13 mouse cellular contexts compared by ENCODE assay signal in genomic region chr8:105702731-105703415, GRCm38 (mm10). TPM values are rescaled to one million over a fixed set of nuclear protein-coding genes. Genes with fewer than 3 reads are reported as not detected.
A peak's percentile ranks its signal among the peaks of the same experiment; 100 is the strongest.
DNase-seq lines count a peak whose midpoint lies in the region; ATAC-seq and TF ChIP-seq lines count a peak whose summit lies in the region.
"Had no signal": no experiment of that assay in that cellular context is flagged by ENCODE, and none has a peak within 500 bp of the region (broad histone marks: within the 10 kb centered on the region; RNA-seq: fewer than 3 reads in every experiment).

No protein-coding gene starts in this region.

- no peak for ATAC-seq in forebrain, embryonic 11.5 days (replicated peaks; ENCODE audit: low FRiP score)
- no peak for ATAC-seq in midbrain, embryonic 13.5 days
- no peak for ATAC-seq in midbrain, embryonic 14.5 days (ENCODE audit: low FRiP score, low TSS enrichment)
- ATAC-seq in neural tube, embryonic 15.5 days (ENCODE audit: low FRiP score) = no peak
- ATAC-seq: lung, postnatal 0 days had no signal

- TF ChIP-seq CTCF in cortical plate, adult 2 months (IDR thresholded peaks at IDR 0.05; ENCODE audit: extremely low read depth, insufficient read depth, low read length) = no peak

- no peak overlapping the region for H3K27ac ChIP-seq in forebrain, embryonic 10.5 days
- no peak overlapping the region for H3K27ac ChIP-seq in forebrain, embryonic 11.5 days (ENCODE audit: low read depth, low read length)
- H3K27ac ChIP-seq in midbrain, embryonic 13.5 days = no peak overlapping the region
- H3K27ac ChIP-seq in midbrain, embryonic 14.5 days (replicated peaks; ENCODE audit: low read depth, low read length) = no peak overlapping the region
- no peak overlapping the region for H3K27ac ChIP-seq in cortical plate, adult 2 months (ENCODE audit: insufficient read depth, low read length)
- H3K27ac ChIP-seq in neural tube, embryonic 15.5 days (replicated peaks) = no peak overlapping the region

- intact Hi-C loops in gastrocnemius, postnatal 36 days (cut with DNase I) = no loop called here

- H3K9me3 ChIP-seq in forebrain, embryonic 10.5 days = no peaks in the 10 kb centered on the region
- no peaks in the 10 kb centered on the region for H3K9me3 ChIP-seq in forebrain, embryonic 11.5 days (ENCODE audit: control insufficient read depth, low read length)
- H3K9me3 ChIP-seq in midbrain, embryonic 13.5 days = no peaks in the 10 kb centered on the region
- H3K9me3 ChIP-seq in midbrain, embryonic 14.5 days (ENCODE audit: control insufficient read depth, low read length) = no peaks in the 10 kb centered on the region
- H3K9me3 ChIP-seq in neural tube, embryonic 15.5 days (replicated peaks) = no peaks in the 10 kb centered on the region
- H3K9me3 ChIP-seq: heart, embryonic 15.5 days; limb, embryonic 15.5 days had no signal

- H3K9ac ChIP-seq in forebrain, embryonic 11.5 days (ENCODE audit: low read length) = no peak overlapping the region
- 0 out of 2 replicates have a peak overlapping the region, but pooled peaks have one; percentile 79 for H3K9ac ChIP-seq in midbrain, embryonic 13.5 days (replicated peaks)
- no peak overlapping the region for H3K9ac ChIP-seq in midbrain, embryonic 14.5 days (replicated peaks; ENCODE audit: low read length)
- 0 out of 2 replicates have a peak overlapping the region, but pooled peaks have one; percentile 14 for H3K9ac ChIP-seq in neural tube, embryonic 15.5 days (replicated peaks)

- H3K4me3 ChIP-seq in forebrain, embryonic 10.5 days = peak overlapping the region; percentile 77; the same call in 1 of the 2 replicates
- H3K4me3 ChIP-seq in forebrain, embryonic 11.5 days (ENCODE audit: low read depth, low read length) = no peak overlapping the region
- H3K4me3 ChIP-seq in midbrain, embryonic 13.5 days (replicated peaks) = no peak overlapping the region
- H3K4me3 ChIP-seq in midbrain, embryonic 14.5 days (replicated peaks; ENCODE audit: low read depth, low read length) = no peak overlapping the region
- H3K4me3 ChIP-seq in cortical plate, adult 2 months (ENCODE audit: insufficient read depth, low read length) = peak overlapping the region; percentile 72; the same call in 1 of the 2 replicates
- 0 out of 2 replicates have a peak overlapping the region, but pooled peaks have one; percentile 73 for H3K4me3 ChIP-seq in neural tube, embryonic 15.5 days (replicated peaks)

- no peak for DNase-seq in forebrain, embryonic 10.5 days (ENCODE audit: extremely low spot score, low spot score)
- no peak for DNase-seq in forebrain, embryonic 11.5 days (ENCODE audit: low spot score)
- DNase-seq in midbrain, embryonic 14.5 days = no peak
- DNase-seq in gastrocnemius, postnatal 36 days = no peak
- DNase-seq in embryo, embryonic 11 days = no peak
- DNase-seq: kidney, adult 11 months had no signal

- WGBS in forebrain, embryonic 10.5 days = 91% methylated on average over 24 of the region's 24 CpGs
- 93% methylated on average over 24 of the region's 24 CpGs for WGBS in forebrain, embryonic 11.5 days
- 91% methylated on average over 24 of the region's 24 CpGs for WGBS in midbrain, embryonic 13.5 days
- WGBS in midbrain, embryonic 14.5 days = 91% methylated on average over 24 of the region's 24 CpGs
- 94% methylated on average over 24 of the region's 24 CpGs for WGBS in neural tube, embryonic 15.5 days

- no peak overlapping the region for H3K4me2 ChIP-seq in forebrain, embryonic 11.5 days (ENCODE audit: low read depth, low read length, severe bottlenecking)
- H3K4me2 ChIP-seq in midbrain, embryonic 13.5 days (replicated peaks) = no peak overlapping the region; the same call in 1 of the 2 replicates
- H3K4me2 ChIP-seq in midbrain, embryonic 14.5 days (ENCODE audit: low read length) = no peak overlapping the region
- H3K4me2 ChIP-seq in neural tube, embryonic 15.5 days = peak overlapping the region; percentile 96

- peaks cover 57% of the 10 kb centered on the region for H3K36me3 ChIP-seq in forebrain, embryonic 10.5 days (replicated peaks)
- H3K36me3 ChIP-seq in forebrain, embryonic 11.5 days (ENCODE audit: control insufficient read depth, insufficient read depth, low read length) = peaks cover 6% of the 10 kb centered on the region; the same call in 1 of the 2 replicates
- peaks cover 32% of the 10 kb centered on the region for H3K36me3 ChIP-seq in midbrain, embryonic 13.5 days
- H3K36me3 ChIP-seq in midbrain, embryonic 14.5 days (ENCODE audit: control insufficient read depth, insufficient read depth, low read length) = peaks cover 27% of the 10 kb centered on the region
- H3K36me3 ChIP-seq in neural tube, embryonic 15.5 days = peaks cover 25% of the 10 kb centered on the region

- H3K27me3 ChIP-seq in forebrain, embryonic 10.5 days (ENCODE audit: poor library complexity, severe bottlenecking) = no peaks in the 10 kb centered on the region
- H3K27me3 ChIP-seq in forebrain, embryonic 11.5 days (ENCODE audit: control insufficient read depth, insufficient read depth, low read length) = no peaks in the 10 kb centered on the region
- no peaks in the 10 kb centered on the region for H3K27me3 ChIP-seq in midbrain, embryonic 13.5 days
- no peaks in the 10 kb centered on the region for H3K27me3 ChIP-seq in midbrain, embryonic 14.5 days (ENCODE audit: control insufficient read depth, insufficient read depth, low read length)
- H3K27me3 ChIP-seq in neural tube, embryonic 15.5 days (replicated peaks) = no peaks in the 10 kb centered on the region
- H3K27me3 ChIP-seq: heart, embryonic 15.5 days; limb, embryonic 15.5 days had no signal

- peaks cover 61% of the 10 kb centered on the region for H3K4me1 ChIP-seq in forebrain, embryonic 10.5 days
- H3K4me1 ChIP-seq in forebrain, embryonic 11.5 days (replicated peaks; ENCODE audit: control insufficient read depth, insufficient read depth, low read length) = peaks cover 12% of the 10 kb centered on the region
- peaks cover 44% of the 10 kb centered on the region for H3K4me1 ChIP-seq in midbrain, embryonic 13.5 days (replicated peaks)
- H3K4me1 ChIP-seq in midbrain, embryonic 14.5 days (ENCODE audit: control insufficient read depth, insufficient read depth, low read length) = peaks cover 24% of the 10 kb centered on the region
- peaks cover 2% of the 10 kb centered on the region; the same call in 1 of the 2 replicates for H3K4me1 ChIP-seq in cortical plate, adult 2 months (ENCODE audit: control insufficient read depth, insufficient read depth, low read length)
- H3K4me1 ChIP-seq in neural tube, embryonic 15.5 days = peaks cover 47% of the 10 kb centered on the region

- TF ChIP-seq POLR2A in cortical plate, adult 2 months (IDR thresholded peaks at IDR 0.05; ENCODE audit: extremely low read depth, insufficient read depth, low read length) = no peak

RNA-seq across cellular contexts. Expression of gene Pard6a, which starts 1.9 kb away (rescaled TPM):
- polyA plus RNA-seq in forebrain, embryonic 10.5 days (2016; fragmentation: Nextera tagmentation; extraction: Ambion mirVana) = 22.7 and 22.8 TPM in 2 replicates
- polyA plus RNA-seq in forebrain, embryonic 11.5 days (2014; fragmentation: Nextera tagmentation; extraction: Ambion mirVana) = 24.9 and 25.1 TPM in 2 replicates
- 42.5 and 43.6 TPM in 2 replicates for polyA plus RNA-seq in midbrain, embryonic 13.5 days (2015; fragmentation: Nextera tagmentation; extraction: Ambion mirVana)
- 51.2 and 53.4 TPM in 2 replicates for polyA plus RNA-seq in midbrain, embryonic 14.5 days (2014; fragmentation: Nextera tagmentation; extraction: Ambion mirVana)
- 57.3 and 58.1 TPM in 2 replicates for polyA plus RNA-seq in cortical plate, adult 2 months (2012; rRNA removed)
- 47.9 and 59.6 TPM in 2 replicates for polyA plus RNA-seq in neural tube, embryonic 15.5 days (2015; fragmentation: Nextera tagmentation; extraction: Ambion mirVana)
- 1 to 10 TPM; 4.7 to 6.7 TPM for total RNA-seq in gastrocnemius, postnatal 36 days (2021)

RNA-seq across cellular contexts. Expression of gene Acd, which starts 2.0 kb away (rescaled TPM):
- polyA plus RNA-seq in forebrain, embryonic 10.5 days (2016; fragmentation: Nextera tagmentation; extraction: Ambion mirVana) = 75.9 and 77.1 TPM in 2 replicates
- 76.9 and 83.6 TPM in 2 replicates for polyA plus RNA-seq in forebrain, embryonic 11.5 days (2014; fragmentation: Nextera tagmentation; extraction: Ambion mirVana)
- polyA plus RNA-seq in midbrain, embryonic 13.5 days (2015; fragmentation: Nextera tagmentation; extraction: Ambion mirVana) = 94.7 and 101 TPM in 2 replicates
- polyA plus RNA-seq in midbrain, embryonic 14.5 days (2014; fragmentation: Nextera tagmentation; extraction: Ambion mirVana) = 86.3 and 106 TPM in 2 replicates
- polyA plus RNA-seq in cortical plate, adult 2 months (2012; rRNA removed) = 49.4 and 52.3 TPM in 2 replicates
- 81.1 and 89.4 TPM in 2 replicates for polyA plus RNA-seq in neural tube, embryonic 15.5 days (2015; fragmentation: Nextera tagmentation; extraction: Ambion mirVana)
- 1 to 10 TPM; 6.6 to 6.7 TPM for total RNA-seq in gastrocnemius, postnatal 36 days (2021)

RNA-seq across cellular contexts. Expression of gene 4933405L10Rik, which starts 4.6 kb away (rescaled TPM):
- 0.12 and 0.21 TPM in 2 replicates for polyA plus RNA-seq in forebrain, embryonic 10.5 days (2016; fragmentation: Nextera tagmentation; extraction: Ambion mirVana)
- 0.36 TPM in 1 of 2 replicates, not detected in the other for polyA plus RNA-seq in forebrain, embryonic 11.5 days (2014; fragmentation: Nextera tagmentation; extraction: Ambion mirVana)
- 0.13 and 0.31 TPM in 2 replicates for polyA plus RNA-seq in midbrain, embryonic 13.5 days (2015; fragmentation: Nextera tagmentation; extraction: Ambion mirVana)
- 0.41 TPM in 1 of 2 replicates, not detected in the other for polyA plus RNA-seq in midbrain, embryonic 14.5 days (2014; fragmentation: Nextera tagmentation; extraction: Ambion mirVana)
- polyA plus RNA-seq in cortical plate, adult 2 months (2012; rRNA removed) = 0.38 and 0.52 TPM in 2 replicates
- 0.22 and 0.35 TPM in 2 replicates for polyA plus RNA-seq in neural tube, embryonic 15.5 days (2015; fragmentation: Nextera tagmentation; extraction: Ambion mirVana)
- not detected for total RNA-seq in gastrocnemius, postnatal 36 days (2021)
- total RNA-seq: gastrocnemius, adult 8-10 months had no signal
- polyA plus RNA-seq: heart, embryonic 15.5 days; lung, postnatal 0 days had no signal

RNA-seq across cellular contexts. Expression of gene Enkd1, which starts 5.1 kb away (rescaled TPM):
- 54.3 and 56.0 TPM in 2 replicates for polyA plus RNA-seq in forebrain, embryonic 10.5 days (2016; fragmentation: Nextera tagmentation; extraction: Ambion mirVana)
- 43.0 and 44.4 TPM in 2 replicates for polyA plus RNA-seq in forebrain, embryonic 11.5 days (2014; fragmentation: Nextera tagmentation; extraction: Ambion mirVana)
- polyA plus RNA-seq in midbrain, embryonic 13.5 days (2015; fragmentation: Nextera tagmentation; extraction: Ambion mirVana) = 14.4 and 15.9 TPM in 2 replicates
- polyA plus RNA-seq in midbrain, embryonic 14.5 days (2014; fragmentation: Nextera tagmentation; extraction: Ambion mirVana) = 13.8 and 13.9 TPM in 2 replicates
- polyA plus RNA-seq in cortical plate, adult 2 months (2012; rRNA removed) = 16.4 and 18.3 TPM in 2 replicates
- polyA plus RNA-seq in neural tube, embryonic 15.5 days (2015; fragmentation: Nextera tagmentation; extraction: Ambion mirVana) = 13.9 and 16.2 TPM in 2 replicates
- total RNA-seq in gastrocnemius, postnatal 36 days (2021) = 1 to 10 TPM in 1 of 2 experiments, under 1 TPM in 1; 0.48 to 1.2 TPM

RNA-seq across cellular contexts. Expression of gene Carmil2, which starts 16.8 kb away (rescaled TPM):
- 0.71 and 1.1 TPM in 2 replicates for polyA plus RNA-seq in forebrain, embryonic 10.5 days (2016; fragmentation: Nextera tagmentation; extraction: Ambion mirVana)
- polyA plus RNA-seq in forebrain, embryonic 11.5 days (2014; fragmentation: Nextera tagmentation; extraction: Ambion mirVana) = 1.8 and 2.0 TPM in 2 replicates
- 11.0 and 12.5 TPM in 2 replicates for polyA plus RNA-seq in midbrain, embryonic 13.5 days (2015; fragmentation: Nextera tagmentation; extraction: Ambion mirVana)
- 17.8 and 18.0 TPM in 2 replicates for polyA plus RNA-seq in midbrain, embryonic 14.5 days (2014; fragmentation: Nextera tagmentation; extraction: Ambion mirVana)
- polyA plus RNA-seq in cortical plate, adult 2 months (2012; rRNA removed) = 43.9 and 47.6 TPM in 2 replicates
- polyA plus RNA-seq in neural tube, embryonic 15.5 days (2015; fragmentation: Nextera tagmentation; extraction: Ambion mirVana) = 21.5 and 28.5 TPM in 2 replicates
- total RNA-seq in gastrocnemius, postnatal 36 days (2021) = 1 to 10 TPM in 1 of 2 experiments, not detected in 1; 1.1 TPM
- total RNA-seq: gastrocnemius, adult 8-10 months had no signal

Comparison
In these comparisons a context has a peak if more than half of its experiments do, and no peak if none do; other contexts are left out.
1. H3K4me3 ChIP-seq: peak in forebrain, embryonic 10.5 days (single experiment), cortical plate, adult 2 months (single experiment) and neural tube, embryonic 15.5 days (single experiment); none in forebrain, embryonic 11.5 days (single experiment), midbrain, embryonic 13.5 days (single experiment) and midbrain, embryonic 14.5 days (single experiment).
2. H3K9ac ChIP-seq: peak in midbrain, embryonic 13.5 days (single experiment) and neural tube, embryonic 15.5 days (single experiment); none in forebrain, embryonic 11.5 days (single experiment) and midbrain, embryonic 14.5 days (single experiment).